Mouse (Mus musculus): ENCODE data around the gene Kmt2a. TPM values are rescaled to one million over a fixed set of nuclear protein-coding genes. Genes with fewer than 3 reads are reported as not detected.

Gene Kmt2a
- polyA plus RNA-seq, 1 experiment = 3.1 TPM

- Histone ChIP-seq H3K27me3 (replicated peaks) (no peaks in the 10 kb centered on the region), H3K36me3 (replicated peaks; ENCODE audit: low read length) (peaks cover 15% of the 10 kb centered on the region), H3K4me1 (peaks cover 57% of the 10 kb centered on the region), H3K4me3 (replicated peaks) (peak overlapping the region; percentile 96), H3K9me3 (no peaks in the 10 kb centered on the region)
- TF ChIP-seq GATA1 (IDR thresholded peaks at IDR 0.05; ENCODE audit: borderline replicate concordance, low read length) = no peak
- no peak for TF ChIP-seq FLI1 (IDR thresholded peaks at IDR 0.05; ENCODE audit: low read length)
These were observed 892 bp upstream of the Kmt2a start for GRCm38 (mm10) chr9:44881941-44882435.

GRCm38 (mm10) chr9:44880309-44881081 lies 601 bp downstream of the Kmt2a start:
- H3K9me3 ChIP-seq = no peaks in the 10 kb centered on the region
- peak overlapping the region; percentile 96 for H3K4me3 ChIP-seq (replicated peaks)
- H3K27me3 ChIP-seq (replicated peaks) = no peaks in the 10 kb centered on the region
- TF ChIP-seq GATA1 (IDR thresholded peaks at IDR 0.05; ENCODE audit: borderline replicate concordance, low read length) = no peak
- H3K4me1 ChIP-seq = peaks cover 67% of the 10 kb centered on the region
- H3K36me3 ChIP-seq (replicated peaks; ENCODE audit: low read length) = peaks cover 30% of the 10 kb centered on the region

DNA sequence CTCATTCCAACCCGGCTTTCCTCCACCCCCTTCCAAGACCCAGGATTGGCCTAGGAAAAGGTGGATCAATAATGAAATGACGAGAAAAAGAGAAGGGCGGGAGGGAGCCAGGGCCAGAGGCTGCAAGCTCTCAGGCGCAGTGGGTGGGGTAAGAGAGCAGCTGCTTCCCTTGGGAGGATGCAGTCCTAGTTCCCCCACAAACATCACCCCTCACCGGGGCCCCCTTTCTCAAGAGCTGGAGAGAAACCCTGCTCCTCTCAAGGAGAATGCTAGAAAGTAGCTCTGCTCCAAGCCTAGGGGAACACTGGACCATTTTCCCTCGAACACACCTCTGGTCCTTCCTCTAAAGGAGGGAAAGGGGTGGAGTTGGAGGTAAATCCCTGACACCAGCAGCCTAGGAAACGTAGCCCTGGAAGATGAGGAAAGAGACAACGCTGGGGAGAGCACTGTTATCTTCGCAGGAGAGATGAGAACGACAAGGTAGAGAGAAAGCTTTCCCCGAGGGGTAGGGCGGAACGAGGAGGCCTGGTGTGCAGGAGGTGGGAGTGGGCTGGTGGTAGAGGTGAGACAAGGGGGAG lies 1.3 kb downstream of the Kmt2a start:
- peaks cover 36% of the 10 kb centered on the region for H3K36me3 ChIP-seq (replicated peaks; ENCODE audit: low read length)
- TF ChIP-seq GATA1 (IDR thresholded peaks at IDR 0.05; ENCODE audit: borderline replicate concordance, low read length) (no peak), FLI1 (IDR thresholded peaks at IDR 0.05; ENCODE audit: low read length) (no peak)
- H3K4me1 ChIP-seq = peaks cover 72% of the 10 kb centered on the region
- no peaks in the 10 kb centered on the region for H3K27me3 ChIP-seq (replicated peaks)
- H3K4me3 ChIP-seq (replicated peaks) = peak overlapping the region; percentile 96
- H3K9me3 ChIP-seq = no peaks in the 10 kb centered on the region

DNA sequence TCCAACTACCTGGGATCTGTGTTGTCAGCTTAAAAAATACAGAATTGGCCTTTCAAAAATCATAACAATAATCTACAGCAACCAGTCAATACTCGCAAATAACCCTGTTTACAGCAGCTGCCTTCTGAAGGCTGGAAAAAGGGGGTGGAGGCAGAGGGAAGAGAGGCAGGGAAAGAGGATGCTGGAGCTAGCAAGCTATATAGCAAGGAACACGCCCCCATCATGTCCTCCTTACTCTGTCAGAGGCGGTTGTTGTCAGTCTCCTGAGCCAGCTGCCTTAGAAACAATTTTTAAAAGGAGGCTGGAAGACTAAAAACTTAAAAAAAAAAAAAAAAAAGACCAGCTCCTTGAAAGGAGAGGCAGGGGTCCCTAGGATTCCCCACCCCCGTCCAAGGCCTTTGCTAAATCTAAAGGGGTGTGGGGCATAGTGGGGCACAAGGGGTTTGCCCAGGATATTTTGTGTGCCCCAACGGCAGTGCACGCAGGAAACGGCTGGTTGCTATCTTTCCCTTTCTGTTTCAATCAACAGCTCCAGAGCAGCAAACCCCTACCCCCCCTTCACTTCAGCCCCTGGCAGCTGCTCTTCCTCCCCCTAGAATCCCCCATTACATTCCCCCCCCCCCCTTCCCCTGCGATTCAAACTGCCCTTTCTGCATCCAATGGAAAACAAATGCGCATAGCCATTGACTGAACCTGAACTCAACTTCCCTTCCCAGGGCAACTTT lies 2.2 kb downstream of the Kmt2a start:
- H3K36me3 ChIP-seq (replicated peaks; ENCODE audit: low read length) = peaks cover 39% of the 10 kb centered on the region
- H3K4me3 ChIP-seq (replicated peaks) = peak overlapping the region; percentile 96
- H3K9me3 ChIP-seq = no peaks in the 10 kb centered on the region
- H3K27me3 ChIP-seq (replicated peaks) = no peaks in the 10 kb centered on the region
- peaks cover 81% of the 10 kb centered on the region for H3K4me1 ChIP-seq
- TF ChIP-seq GATA1 (IDR thresholded peaks at IDR 0.05; ENCODE audit: borderline replicate concordance, low read length) (no peak), FLI1 (IDR thresholded peaks at IDR 0.05; ENCODE audit: low read length) (no peak)

DNA sequence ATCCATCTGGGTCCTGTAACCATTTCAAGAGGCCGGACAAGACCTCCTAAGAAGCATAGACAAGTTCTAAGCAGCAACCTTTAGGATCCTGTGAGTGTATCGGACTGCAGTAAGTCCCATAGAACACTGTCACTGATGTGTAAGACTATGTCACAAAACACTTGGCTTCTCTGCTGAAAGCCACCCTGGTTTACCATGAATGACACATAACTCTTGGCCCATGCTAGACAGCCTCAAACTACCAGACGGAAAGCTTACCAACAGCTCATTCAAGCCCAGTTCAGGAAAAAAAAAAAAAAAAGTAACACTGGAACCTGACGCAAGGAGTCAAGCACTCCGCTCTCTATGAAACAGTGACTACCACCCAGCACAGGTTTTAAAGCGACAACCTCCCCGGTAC lies 3.4 kb downstream of the Kmt2a start:
- Histone ChIP-seq H3K4me1 (peaks cover 86% of the 10 kb centered on the region), H3K9me3 (no peaks in the 10 kb centered on the region), H3K27me3 (replicated peaks) (no peaks in the 10 kb centered on the region), H3K36me3 (replicated peaks; ENCODE audit: low read length) (peaks cover 46% of the 10 kb centered on the region), H3K4me3 (replicated peaks) (no peak overlapping the region)
- TF ChIP-seq FLI1 (IDR thresholded peaks at IDR 0.05; ENCODE audit: low read length) = no peak
- no peak for TF ChIP-seq GATA1 (IDR thresholded peaks at IDR 0.05; ENCODE audit: borderline replicate concordance, low read length)

DNA sequence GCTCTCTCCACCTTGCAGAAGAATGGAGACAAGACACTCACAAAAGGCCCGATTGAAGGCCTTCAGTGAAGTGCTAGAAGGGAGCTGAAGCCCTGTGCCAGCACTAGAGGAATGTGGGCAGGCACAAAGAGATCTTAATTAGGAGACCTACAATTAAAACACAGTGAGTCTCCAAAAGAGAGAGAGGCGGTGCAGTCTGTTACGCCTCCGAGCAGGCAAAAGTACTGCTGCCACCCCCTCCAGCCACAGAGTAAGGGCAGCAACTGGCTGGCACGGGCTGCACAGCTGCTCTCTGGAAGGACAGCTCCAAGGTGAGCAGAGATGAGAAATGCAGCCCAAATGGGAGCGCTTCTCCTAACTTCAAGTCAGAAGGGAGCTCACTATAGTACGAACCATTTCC lies 5.6 kb downstream of the Kmt2a start:
- H3K36me3 ChIP-seq (replicated peaks; ENCODE audit: low read length) = peaks cover 66% of the 10 kb centered on the region
- no peaks in the 10 kb centered on the region for H3K27me3 ChIP-seq (replicated peaks)
- peaks cover 96% of the 10 kb centered on the region for H3K4me1 ChIP-seq
- TF ChIP-seq FLI1 (IDR thresholded peaks at IDR 0.05; ENCODE audit: low read length) (no peak), GATA1 (IDR thresholded peaks at IDR 0.05; ENCODE audit: borderline replicate concordance, low read length) (no peak)
- no peaks in the 10 kb centered on the region for H3K9me3 ChIP-seq
- no peak overlapping the region for H3K4me3 ChIP-seq (replicated peaks)

- TF ChIP-seq FLI1 (IDR thresholded peaks at IDR 0.05; ENCODE audit: low read length) (no peak), GATA1 (IDR thresholded peaks at IDR 0.05; ENCODE audit: borderline replicate concordance, low read length) (no peak)
- Histone ChIP-seq H3K4me3 (replicated peaks) (peak overlapping the region; percentile 7), H3K36me3 (replicated peaks; ENCODE audit: low read length) (peaks cover 79% of the 10 kb centered on the region), H3K4me1 (peaks cover 96% of the 10 kb centered on the region), H3K27me3 (replicated peaks) (no peaks in the 10 kb centered on the region), H3K9me3 (no peaks in the 10 kb centered on the region)
These were observed 6.9 kb downstream of the Kmt2a start for GRCm38 (mm10) chr9:44874198-44874597.

DNA sequence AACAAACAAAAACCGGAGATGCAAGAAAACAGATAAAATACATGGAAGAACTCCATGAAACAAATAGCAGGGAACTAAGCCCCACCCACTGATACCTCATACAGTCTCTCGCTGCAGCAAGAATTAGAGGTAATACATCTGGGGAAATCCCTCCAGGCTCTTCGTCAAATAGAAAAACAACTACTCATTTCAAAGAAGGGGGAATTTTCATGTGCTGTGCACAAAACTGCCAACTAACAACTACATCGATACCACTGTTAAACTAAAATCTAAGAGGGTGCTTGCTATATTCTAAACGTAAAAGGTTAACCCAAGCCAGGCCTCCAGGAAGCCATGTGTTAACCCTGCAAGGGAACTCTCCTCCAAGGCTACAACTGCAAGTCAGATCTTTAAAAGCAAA lies 7.4 kb downstream of the Kmt2a start:
- TF ChIP-seq GATA1 (IDR thresholded peaks at IDR 0.05; ENCODE audit: borderline replicate concordance, low read length) (no peak), FLI1 (IDR thresholded peaks at IDR 0.05; ENCODE audit: low read length) (no peak)
- peaks cover 81% of the 10 kb centered on the region for H3K36me3 ChIP-seq (replicated peaks; ENCODE audit: low read length)

DNA sequence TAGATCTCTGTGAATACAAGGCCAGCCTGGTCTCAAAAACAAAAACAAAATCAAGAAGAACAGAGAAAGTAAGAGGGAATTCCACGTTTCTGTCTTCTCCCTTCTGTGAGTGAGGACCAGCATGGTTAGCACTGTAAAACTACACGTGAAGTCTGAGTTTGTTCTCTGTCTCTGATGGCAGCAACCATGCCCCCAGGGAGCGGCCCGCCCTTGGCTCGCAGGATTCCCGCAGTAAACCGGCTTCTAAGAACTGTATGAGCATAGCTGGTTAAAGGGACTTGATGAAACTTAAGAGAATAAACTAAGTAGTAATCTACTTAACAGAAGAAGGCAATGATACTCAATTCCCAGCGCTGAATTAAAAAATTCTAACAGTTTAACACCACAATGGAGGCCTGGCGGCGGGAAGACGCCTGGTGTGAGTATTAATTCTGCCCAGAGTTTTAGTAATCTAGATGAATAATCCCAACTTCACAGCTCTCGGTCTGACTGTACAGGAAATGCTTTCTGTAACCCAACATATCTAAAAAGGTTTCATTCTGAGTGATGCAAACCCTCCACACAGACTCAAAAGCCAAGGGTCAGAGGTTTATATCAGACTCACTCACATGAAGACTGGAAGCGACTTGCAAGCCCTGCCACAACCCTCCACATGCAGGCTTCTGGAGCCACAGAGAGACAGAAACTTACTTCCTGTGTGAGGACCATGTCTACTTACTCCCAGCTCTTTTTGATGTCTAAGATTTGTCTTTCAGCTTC lies 12.6 kb downstream of the Kmt2a start:
- Histone ChIP-seq H3K4me1 (peaks cover 84% of the 10 kb centered on the region), H3K4me3 (replicated peaks) (peak overlapping the region; percentile 72), H3K9me3 (no peaks in the 10 kb centered on the region), H3K36me3 (replicated peaks; ENCODE audit: low read length) (peaks cover 80% of the 10 kb centered on the region), H3K27me3 (replicated peaks) (no peaks in the 10 kb centered on the region)
- TF ChIP-seq GATA1 (IDR thresholded peaks at IDR 0.05; ENCODE audit: borderline replicate concordance, low read length) (no peak), FLI1 (IDR thresholded peaks at IDR 0.05; ENCODE audit: low read length) (no peak)

More for the DNA sequence above, 7.4 kb downstream of the Kmt2a start:
- H3K27me3 ChIP-seq (replicated peaks) = no peaks in the 10 kb centered on the region
- no peaks in the 10 kb centered on the region for H3K9me3 ChIP-seq
- H3K4me3 ChIP-seq (replicated peaks) = no peak overlapping the region
- peaks cover 96% of the 10 kb centered on the region for H3K4me1 ChIP-seq
